Mouse (Mus musculus) adrenal gland, postnatal 10 days (tissue): ENCODE results near the gene Gm21761. TPM values are rescaled to one million over a fixed set of nuclear protein-coding genes. Genes with fewer than 3 reads are reported as not detected.

Experiments used
- total RNA-seq, 2 experiments: library from RNA; stranded (reverse); gene quantifications; 2 replicates each; pipeline ENCODE4 v1.2.3; 2021

Gm21761 gene
- total RNA-seq, 2 experiments from 2014 or later, result not detected

Other genes with a start within 250 kb of the Gm21761 start
- gene Hmgcs1, start 238.9 kb downstream of the Gm21761 start, total RNA-seq, result 100 to 1,000 TPM; 219 to 270 TPM
- 1 to 10 TPM; 2.0 to 3.6 TPM for gene Nim1k, start 173.4 kb downstream of the Gm21761 start, total RNA-seq
- 10 to 100 TPM; 34.6 to 35.1 TPM for gene Zfp131, start 138.4 kb downstream of the Gm21761 start, total RNA-seq
- gene AF067063, start 99.1 kb downstream of the Gm21761 start, total RNA-seq, result not detected
- not detected for gene D13Ertd608e, start 93.3 kb downstream of the Gm21761 start, total RNA-seq
- gene Tcstv1, start 34.5 kb downstream of the Gm21761 start, total RNA-seq, result not detected
- not detected for gene B020031M17Rik, start 21.5 kb upstream of the Gm21761 start, total RNA-seq
- not detected for gene Gm36079, start 97.7 kb upstream of the Gm21761 start, total RNA-seq
- under 1 TPM; 0.36 to 0.45 TPM for gene Gm21188, start 122.9 kb upstream of the Gm21761 start, total RNA-seq
- not detected for gene Gm20767, start 211.0 kb upstream of the Gm21761 start, total RNA-seq
- gene Gm21818, start 243.2 kb upstream of the Gm21761 start, total RNA-seq, result not detected